Mouse (Mus musculus) spleen, postnatal 4 days (tissue): Measurements from ENCODE around the gene Zfp106.
A peak's percentile ranks its signal among the peaks of the same experiment; 100 is the strongest.

Experiments used
- DNase-seq, 2 experiments: peaks; one replicate each; pipeline ENCODE4 v3.0.0; 2022; ENCODE audit warnings: low spot score in 2 of 2

The Zfp106 gene

GRCm38 (mm10) chr2:120556868-120557267, 6.8 kb downstream of the Zfp106 start:
- no peak for DNase-seq

- no peak for DNase-seq
Measured at GRCm38 (mm10) chr2:120544732-120545131, 18.9 kb downstream of the Zfp106 start.

- peak in 1 of 2 experiments; percentile 30 for DNase-seq
Measured at GRCm38 (mm10) chr2:120539778-120540208, 23.9 kb downstream of the Zfp106 start.

GRCm38 (mm10) chr2:120539333-120539732, 24.3 kb downstream of the Zfp106 start:
- no peak for DNase-seq

- no peak for DNase-seq
Measured at GRCm38 (mm10) chr2:120531223-120531622, 32.4 kb downstream of the Zfp106 start.

- DNase-seq, result no peak
Measured at GRCm38 (mm10) chr2:120529531-120529930, 34.1 kb downstream of the Zfp106 start.

- no peak for DNase-seq
Measured at GRCm38 (mm10) chr2:120526771-120527170, 36.9 kb downstream of the Zfp106 start.

- DNase-seq, result no peak
Measured at GRCm38 (mm10) chr2:120518547-120519210, 45.0 kb downstream of the Zfp106 start.

- no peak for DNase-seq
Measured at GRCm38 (mm10) chr2:120514181-120514580, 49.5 kb downstream of the Zfp106 start.

- no peak for DNase-seq
Measured at GRCm38 (mm10) chr2:120503992-120504391, 59.7 kb downstream of the Zfp106 start.

- DNase-seq, result no peak
Measured at GRCm38 (mm10) chr2:120503094-120503493, 60.5 kb downstream of the Zfp106 start.

GRCm38 (mm10) chr2:120502605-120502990, 61.0 kb downstream of the Zfp106 start:
- DNase-seq, result no peak

- peak in 1 of 2 experiments; percentile 28 for DNase-seq
Measured at GRCm38 (mm10) chr2:120501931-120502604, 61.6 kb downstream of the Zfp106 start.

GRCm38 (mm10) chr2:120501136-120501918, 62.3 kb downstream of the Zfp106 start:
- no peak for DNase-seq

GRCm38 (mm10) chr2:120499971-120500471, 63.6 kb downstream of the Zfp106 start:
- peak; percentile 32 to 67 for DNase-seq

GRCm38 (mm10) chr2:120496511-120496910, 67.1 kb downstream of the Zfp106 start:
- no peak for DNase-seq

- DNase-seq, result no peak
Measured at GRCm38 (mm10) chr2:120493254-120493653, 70.4 kb downstream of the Zfp106 start.

- DNase-seq, result no peak
Measured at GRCm38 (mm10) chr2:120484241-120484640, 79.4 kb downstream of the Zfp106 start.

GRCm38 (mm10) chr2:120482506-120483389, 80.9 kb downstream of the Zfp106 start:
- no peak for DNase-seq

GRCm38 (mm10) chr2:120481921-120482320, 81.7 kb downstream of the Zfp106 start:
- DNase-seq, result no peak

- peak; percentile 69 to 87 for DNase-seq
Measured at GRCm38 (mm10) chr2:120478600-120478999, 85.0 kb downstream of the Zfp106 start.
